ENCODE assay signal across 16 mouse cellular contexts in genomic region chrX:71791106-71791505, GRCm38 (mm10). TPM values are rescaled to one million over a fixed set of nuclear protein-coding genes. Genes with fewer than 3 reads are reported as not detected.
DNase-seq lines count a peak whose midpoint lies in the region; ATAC-seq and TF ChIP-seq lines count a peak whose summit lies in the region.
"Had no signal": no experiment of that assay in that cellular context is flagged by ENCODE, and none has a peak within 500 bp of the region (broad histone marks: within the 10 kb centered on the region; RNA-seq: fewer than 3 reads in every experiment).

No protein-coding gene starts in this region.

- H3K27ac ChIP-seq in intestine, postnatal 0 days (ENCODE audit: low read depth, low read length), result no peak overlapping the region
- no peak overlapping the region for H3K27ac ChIP-seq in intestine, embryonic 16.5 days (ENCODE audit: low read length)
- H3K27ac ChIP-seq in midbrain, postnatal 0 days (ENCODE audit: low read depth, low read length), result no peak overlapping the region
- H3K27ac ChIP-seq in midbrain, embryonic 16.5 days (ENCODE audit: low read length), result no peak overlapping the region
- H3K27ac ChIP-seq in cortical plate, adult 2 months (ENCODE audit: insufficient read depth, low read length), result no peak overlapping the region
- H3K27ac ChIP-seq: heart, embryonic 10.5 days; hindbrain, embryonic 13.5 days; lung, embryonic 15.5 days; midbrain, embryonic 10.5 days had no signal

- H3K27me3 ChIP-seq in intestine, postnatal 0 days (replicated peaks; ENCODE audit: control insufficient read depth, insufficient read depth, low read length), result no peaks in the 10 kb centered on the region
- H3K27me3 ChIP-seq in intestine, embryonic 16.5 days (replicated peaks; ENCODE audit: control insufficient read depth, insufficient read depth, low read length), result no peaks in the 10 kb centered on the region
- H3K27me3 ChIP-seq in midbrain, postnatal 0 days (ENCODE audit: insufficient read depth, low read length), result no peaks in the 10 kb centered on the region
- H3K27me3 ChIP-seq in midbrain, embryonic 16.5 days (ENCODE audit: control insufficient read depth, insufficient read depth, low read depth, low read length), result no peaks in the 10 kb centered on the region
- H3K27me3 ChIP-seq: hindbrain, embryonic 13.5 days had no signal

- no peak for ATAC-seq in intestine, postnatal 0 days
- ATAC-seq in intestine, embryonic 16.5 days, result no peak
- ATAC-seq in midbrain, postnatal 0 days (ENCODE audit: low FRiP score), result no peak
- no peak for ATAC-seq in midbrain, embryonic 16.5 days
- ATAC-seq: activated CD4-positive, CD25-positive, alpha-beta regulatory T cell, adult 4 months had no signal

- no peak for TF ChIP-seq POLR2A in cortical plate, adult 2 months (IDR thresholded peaks at IDR 0.05; ENCODE audit: extremely low read depth, insufficient read depth, low read length)

- 19% methylated on average over 4 of the region's 4 CpGs for WGBS in intestine, postnatal 0 days
- 16% methylated on average over 4 of the region's 4 CpGs for WGBS in intestine, embryonic 16.5 days
- 13% methylated on average over 4 of the region's 4 CpGs for WGBS in midbrain, postnatal 0 days
- WGBS in midbrain, embryonic 16.5 days, result 13% methylated on average over 4 of the region's 4 CpGs

- H3K9ac ChIP-seq in intestine, postnatal 0 days (ENCODE audit: low read depth, low read length), result no peak overlapping the region
- no peak overlapping the region for H3K9ac ChIP-seq in intestine, embryonic 16.5 days (ENCODE audit: low read depth, low read length)
- H3K9ac ChIP-seq in midbrain, postnatal 0 days (replicated peaks; ENCODE audit: low read length, poor library complexity, severe bottlenecking), result no peak overlapping the region
- H3K9ac ChIP-seq in midbrain, embryonic 16.5 days (ENCODE audit: low read depth, low read length), result no peak overlapping the region
- H3K9ac ChIP-seq: hindbrain, embryonic 13.5 days; lung, embryonic 15.5 days had no signal

- no peak overlapping the region for H3K4me2 ChIP-seq in intestine, postnatal 0 days (replicated peaks; ENCODE audit: low read depth)
- H3K4me2 ChIP-seq in intestine, embryonic 16.5 days (ENCODE audit: low read depth, low read length), result no peak overlapping the region
- no peak overlapping the region for H3K4me2 ChIP-seq in midbrain, postnatal 0 days (ENCODE audit: low read depth, low read length, poor library complexity, severe bottlenecking)
- H3K4me2 ChIP-seq in midbrain, embryonic 16.5 days (ENCODE audit: low read length), result no peak overlapping the region
- H3K4me2 ChIP-seq: hindbrain, embryonic 13.5 days; lung, embryonic 15.5 days had no signal

- H3K9me3 ChIP-seq in intestine, postnatal 0 days (ENCODE audit: control insufficient read depth), result no peaks in the 10 kb centered on the region
- H3K9me3 ChIP-seq in intestine, embryonic 16.5 days (ENCODE audit: control insufficient read depth, low read length), result no peaks in the 10 kb centered on the region
- no peaks in the 10 kb centered on the region for H3K9me3 ChIP-seq in midbrain, postnatal 0 days (ENCODE audit: low read length)
- H3K9me3 ChIP-seq in midbrain, embryonic 16.5 days (replicated peaks; ENCODE audit: control insufficient read depth, low read length, poor library complexity, severe bottlenecking), result no peaks in the 10 kb centered on the region
- H3K9me3 ChIP-seq: G1E; heart, embryonic 10.5 days; hindbrain, embryonic 13.5 days; lung, embryonic 15.5 days; midbrain, embryonic 10.5 days had no signal

- H3K4me1 ChIP-seq in intestine, postnatal 0 days (replicated peaks; ENCODE audit: control insufficient read depth, insufficient read depth, low read length), result no peaks in the 10 kb centered on the region
- H3K4me1 ChIP-seq in intestine, embryonic 16.5 days (ENCODE audit: control insufficient read depth, insufficient read depth, low read length), result no peaks in the 10 kb centered on the region
- no peaks in the 10 kb centered on the region for H3K4me1 ChIP-seq in midbrain, postnatal 0 days (ENCODE audit: insufficient read depth, low read length)
- H3K4me1 ChIP-seq in midbrain, embryonic 16.5 days (ENCODE audit: control insufficient read depth, insufficient read depth, low read length), result no peaks in the 10 kb centered on the region
- H3K4me1 ChIP-seq in cortical plate, adult 2 months (ENCODE audit: control insufficient read depth, insufficient read depth, low read length), result no peaks in the 10 kb centered on the region
- H3K4me1 ChIP-seq: heart, embryonic 10.5 days; hindbrain, embryonic 13.5 days; lung, embryonic 15.5 days; midbrain, embryonic 10.5 days had no signal

- H3K36me3 ChIP-seq in intestine, postnatal 0 days (ENCODE audit: control insufficient read depth, insufficient read depth), result no peaks in the 10 kb centered on the region
- no peaks in the 10 kb centered on the region for H3K36me3 ChIP-seq in intestine, embryonic 16.5 days (ENCODE audit: control insufficient read depth, insufficient read depth, low read length)
- H3K36me3 ChIP-seq in midbrain, postnatal 0 days (ENCODE audit: insufficient read depth, low read length), result no peaks in the 10 kb centered on the region
- no peaks in the 10 kb centered on the region for H3K36me3 ChIP-seq in midbrain, embryonic 16.5 days (ENCODE audit: control insufficient read depth, insufficient read depth, low read length)
- H3K36me3 ChIP-seq: G1E; heart, embryonic 10.5 days; hindbrain, embryonic 13.5 days; lung, embryonic 15.5 days; midbrain, embryonic 10.5 days had no signal

- H3K4me3 ChIP-seq in intestine, postnatal 0 days (ENCODE audit: low read depth, low read length), result no peak overlapping the region
- no peak overlapping the region for H3K4me3 ChIP-seq in intestine, embryonic 16.5 days (ENCODE audit: low read length)
- H3K4me3 ChIP-seq in midbrain, postnatal 0 days (ENCODE audit: low read depth, low read length), result no peak overlapping the region
- H3K4me3 ChIP-seq in midbrain, embryonic 16.5 days (ENCODE audit: low read depth, low read length), result no peak overlapping the region
- no peak overlapping the region for H3K4me3 ChIP-seq in cortical plate, adult 2 months (ENCODE audit: insufficient read depth, low read length)
- H3K4me3 ChIP-seq: erythroblast, embryonic 14.5 days; heart, embryonic 10.5 days; hindbrain, embryonic 13.5 days; lung, embryonic 15.5 days; midbrain, embryonic 10.5 days had no signal

- TF ChIP-seq CTCF in intestine, postnatal 0 days (IDR thresholded peaks at IDR 0.05; ENCODE audit: low read depth), result peak; percentile 33; the same call in 1 of the 2 replicates
- TF ChIP-seq CTCF in midbrain, postnatal 0 days (IDR thresholded peaks at IDR 0.05), result peak; percentile 44
- 0 out of 2 replicates have a peak, but pooled peaks have one; percentile 16 for TF ChIP-seq CTCF in cortical plate, adult 2 months (IDR thresholded peaks at IDR 0.05; ENCODE audit: extremely low read depth, insufficient read depth, low read length)

- peak; percentile 14 to 20 for DNase-seq in cerebellum, postnatal 10 days
- DNase-seq in cerebellum, adult 9-11 months, result no peak
- DNase-seq in midbrain, postnatal 0 days (ENCODE audit: low spot score), result no peak
- no peak for DNase-seq in cerebellum, adult 11 months
- DNase-seq: kidney, adult 9 months had no signal

RNA-seq across cellular contexts. Expression of gene Vma21, which starts 24.6 kb away (rescaled TPM):
- polyA plus RNA-seq in intestine, postnatal 0 days (2015; fragmentation: Nextera tagmentation; extraction: Ambion mirVana), result 40.8 and 43.6 TPM in 2 replicates
- 43.1 and 44.9 TPM in 2 replicates for polyA plus RNA-seq in intestine, embryonic 16.5 days (2015; fragmentation: Nextera tagmentation; extraction: Ambion mirVana)
- total RNA-seq in midbrain, postnatal 0 days (2014; rRNA removed), result 22.1 and 28.4 TPM in 2 replicates
- polyA plus RNA-seq in midbrain, postnatal 0 days (2015; fragmentation: Nextera tagmentation; extraction: Ambion mirVana), result 71.1 and 72.2 TPM in 2 replicates
- polyA plus RNA-seq in midbrain, embryonic 16.5 days (2015; fragmentation: Nextera tagmentation; extraction: Ambion mirVana), result 57.6 and 60.2 TPM in 2 replicates
- 21.7 and 22.8 TPM in 2 replicates for polyA plus RNA-seq in cortical plate, adult 2 months (2012; rRNA removed)

Comparison
In these comparisons a context has a peak if more than half of its experiments do, and no peak if none do; other contexts are left out.
1. DNase-seq: peak in cerebellum, postnatal 10 days (2 of 2); none in cerebellum, adult 9-11 months (single experiment), midbrain, postnatal 0 days (single experiment) and cerebellum, adult 11 months (single experiment).
2. Peak in every context shown above with its lines, with median percentiles within 50 percentile points of each other: CTCF ChIP-seq.